11 mouse cellular contexts compared by ENCODE assay signal in the genomic region with DNA sequence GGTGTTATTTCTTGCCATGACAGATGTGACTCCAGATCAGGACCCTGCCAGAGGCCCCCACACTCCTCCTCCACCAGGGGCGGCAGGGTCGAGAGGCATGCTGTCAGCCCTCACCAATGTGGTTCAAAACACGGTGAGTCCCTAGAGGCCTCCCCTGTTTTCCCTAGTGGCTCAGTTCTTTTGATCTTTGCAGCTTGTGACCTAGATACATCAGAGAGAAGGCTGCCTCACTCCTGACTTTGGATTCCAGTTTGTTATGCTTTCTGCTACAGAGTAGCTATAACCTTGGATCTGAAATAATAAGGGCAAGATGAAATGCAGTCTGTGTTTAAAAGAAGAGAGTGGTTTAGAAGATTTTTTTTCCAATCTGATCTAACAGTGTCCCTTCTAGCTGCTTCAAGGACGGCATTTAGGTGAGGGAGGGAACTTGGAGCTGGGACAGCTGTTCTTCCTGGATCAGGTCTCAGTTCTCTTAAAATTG. TPM values are rescaled to one million over a fixed set of nuclear protein-coding genes. Genes with fewer than 3 reads are reported as not detected.
DNase-seq lines count a peak whose midpoint lies in the region; ATAC-seq lines count a peak whose summit lies in the region.
"Had no signal": no experiment of that assay in that cellular context is flagged by ENCODE, and none has a peak within 500 bp of the region (broad histone marks: within the 10 kb centered on the region; RNA-seq: fewer than 3 reads in every experiment).

No protein-coding gene starts in this region.

- H3K4me3 ChIP-seq in limb, embryonic 13.5 days = no peak overlapping the region
- H3K4me3 ChIP-seq in hindbrain, embryonic 16.5 days (ENCODE audit: low read length) = no peak overlapping the region

- H3K9ac ChIP-seq in limb, embryonic 13.5 days = no peak overlapping the region
- no peak overlapping the region for H3K9ac ChIP-seq in hindbrain, embryonic 16.5 days (ENCODE audit: low read depth, low read length)
- H3K9ac ChIP-seq: hindbrain, embryonic 14.5 days had no signal

- peak; percentile 27 for DNase-seq in embryo, embryonic 11 days
- no peak for DNase-seq in embryo, embryonic 9.5 days (ENCODE audit: extremely low spot score)
- peak; percentile 28 for DNase-seq in ovary, postnatal 36 days (ENCODE audit: low spot score)
- DNase-seq in ovary, postnatal 10 days (ENCODE audit: low spot score) = no peak
- peak; percentile 69 for DNase-seq in thymus, postnatal 14 days
- no peak for DNase-seq in layer of hippocampus, adult 9-11 months
- DNase-seq: cerebellum, adult 9-11 months; lung, adult 18-20 months had no signal

- 22% methylated on average over 4 of the region's 4 CpGs for WGBS in limb, embryonic 13.5 days
- 35% methylated on average over 4 of the region's 4 CpGs for WGBS in hindbrain, embryonic 16.5 days

- H3K27ac ChIP-seq in limb, embryonic 13.5 days = no peak overlapping the region
- no peak overlapping the region for H3K27ac ChIP-seq in hindbrain, embryonic 16.5 days (ENCODE audit: low read depth, low read length)
- H3K27ac ChIP-seq: hindbrain, embryonic 14.5 days had no signal

- H3K36me3 ChIP-seq in limb, embryonic 13.5 days = peaks cover 51% of the 10 kb centered on the region
- no peaks in the 10 kb centered on the region for H3K36me3 ChIP-seq in hindbrain, embryonic 16.5 days (ENCODE audit: control insufficient read depth, insufficient read depth, low read length)

- H3K9me3 ChIP-seq in limb, embryonic 13.5 days = peaks cover 9% of the 10 kb centered on the region
- no peaks in the 10 kb centered on the region for H3K9me3 ChIP-seq in hindbrain, embryonic 16.5 days (ENCODE audit: control insufficient read depth, low read length)

- H3K4me1 ChIP-seq in limb, embryonic 13.5 days = peaks cover 19% of the 10 kb centered on the region
- H3K4me1 ChIP-seq in hindbrain, embryonic 16.5 days (ENCODE audit: control insufficient read depth, insufficient read depth, low read depth, low read length) = peaks cover 2% of the 10 kb centered on the region; the same call in 1 of the 2 replicates

- no peaks in the 10 kb centered on the region for H3K27me3 ChIP-seq in limb, embryonic 13.5 days
- H3K27me3 ChIP-seq in hindbrain, embryonic 16.5 days (replicated peaks; ENCODE audit: control insufficient read depth, insufficient read depth, low read length) = no peaks in the 10 kb centered on the region

- peak; percentile 41; the same call in 1 of the 2 replicates for ATAC-seq in limb, embryonic 13.5 days (ENCODE audit: low FRiP score, low read depth)
- ATAC-seq in hindbrain, embryonic 16.5 days = no peak

- H3K4me2 ChIP-seq in limb, embryonic 13.5 days (replicated peaks) = no peak overlapping the region
- no peak overlapping the region for H3K4me2 ChIP-seq in hindbrain, embryonic 16.5 days (ENCODE audit: low read length)
- H3K4me2 ChIP-seq: hindbrain, embryonic 14.5 days had no signal

RNA-seq across cellular contexts. Expression of gene Fam114a1, which starts 36.2 kb away (rescaled TPM):
- polyA plus RNA-seq in limb, embryonic 13.5 days (2015; fragmentation: Nextera tagmentation; extraction: Ambion mirVana) = 59.2 and 62.9 TPM in 2 replicates
- 9.6 and 11.5 TPM in 2 replicates for polyA plus RNA-seq in hindbrain, embryonic 16.5 days (2015; fragmentation: Nextera tagmentation; extraction: Ambion mirVana)

RNA-seq across cellular contexts. Expression of gene Tlr6, which starts 46.2 kb away (rescaled TPM):
- 0.97 and 1.4 TPM in 2 replicates for polyA plus RNA-seq in limb, embryonic 13.5 days (2015; fragmentation: Nextera tagmentation; extraction: Ambion mirVana)
- 0.25 and 0.31 TPM in 2 replicates for polyA plus RNA-seq in hindbrain, embryonic 16.5 days (2015; fragmentation: Nextera tagmentation; extraction: Ambion mirVana)

Comparison
In these comparisons a context has a peak if more than half of its experiments do, and no peak if none do; other contexts are left out.
1. DNase-seq: peak in embryo, embryonic 11 days (single experiment), ovary, postnatal 36 days (single experiment) and thymus, postnatal 14 days (single experiment); none in embryo, embryonic 9.5 days (single experiment), ovary, postnatal 10 days (single experiment) and layer of hippocampus, adult 9-11 months (single experiment).